Mouse (Mus musculus): ENCODE measurements around the gene Pnpo. TPM values are rescaled to one million over a fixed set of nuclear protein-coding genes. Genes with fewer than 3 reads are reported as not detected.

Gene Pnpo
- total RNA-seq (2017), result 15.6 and 17.3 TPM in 2 replicates

GRCm38 (mm10) chr11:96943746-96944304 is at the start of gene Pnpo:
Pnpo (minus strand) TSS chr11:96943986.
- peak; percentile 94 for ATAC-seq (ENCODE audit: extremely low read depth, insufficient number of reproducible peaks, low FRiP score, poor library complexity, severe bottlenecking)

DNA sequence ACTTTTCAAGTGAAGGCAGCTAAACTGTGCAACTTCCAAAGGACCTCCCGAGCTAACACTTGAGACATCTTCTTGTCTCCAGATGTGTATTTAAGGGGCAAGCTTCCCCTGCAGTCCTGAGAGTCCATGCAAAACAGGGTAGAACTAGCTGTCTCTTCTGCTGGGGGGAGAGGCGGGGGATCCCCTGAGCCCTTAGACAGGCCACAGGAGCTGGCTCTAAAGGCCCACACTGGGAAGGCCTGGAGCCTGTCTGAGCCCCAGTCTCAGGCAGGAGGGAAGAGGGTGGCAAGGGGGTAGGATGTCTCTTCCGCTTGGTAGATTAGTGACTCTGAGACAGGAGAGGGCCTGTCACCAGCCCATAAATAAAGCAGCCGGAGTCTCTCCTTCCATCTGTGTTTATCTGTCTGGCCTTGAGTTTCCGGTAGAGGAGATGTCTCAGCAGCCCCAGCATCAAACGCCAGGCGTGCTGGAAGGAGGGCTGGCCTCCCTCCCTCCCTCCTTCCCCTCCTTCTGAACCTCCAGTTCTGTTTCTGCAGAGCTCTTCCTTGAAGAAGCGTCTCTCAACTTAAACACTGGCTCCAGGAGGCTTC is 49.0 kb upstream of the Pnpo start:
- no peak for ATAC-seq (ENCODE audit: extremely low read depth, insufficient number of reproducible peaks, low FRiP score, poor library complexity, severe bottlenecking)

- ATAC-seq (ENCODE audit: extremely low read depth, insufficient number of reproducible peaks, low FRiP score, poor library complexity, severe bottlenecking), result no peak
Measured at GRCm38 (mm10) chr11:96991501-96991900, 47.7 kb upstream of the Pnpo start.

GRCm38 (mm10) chr11:96987873-96988655 is 44.3 kb upstream of the Pnpo start:
- peak; percentile 86 for ATAC-seq (ENCODE audit: extremely low read depth, insufficient number of reproducible peaks, low FRiP score, poor library complexity, severe bottlenecking)

GRCm38 (mm10) chr11:96986463-96986862 is 42.7 kb upstream of the Pnpo start:
- ATAC-seq (ENCODE audit: extremely low read depth, insufficient number of reproducible peaks, low FRiP score, poor library complexity, severe bottlenecking), result no peak

DNA sequence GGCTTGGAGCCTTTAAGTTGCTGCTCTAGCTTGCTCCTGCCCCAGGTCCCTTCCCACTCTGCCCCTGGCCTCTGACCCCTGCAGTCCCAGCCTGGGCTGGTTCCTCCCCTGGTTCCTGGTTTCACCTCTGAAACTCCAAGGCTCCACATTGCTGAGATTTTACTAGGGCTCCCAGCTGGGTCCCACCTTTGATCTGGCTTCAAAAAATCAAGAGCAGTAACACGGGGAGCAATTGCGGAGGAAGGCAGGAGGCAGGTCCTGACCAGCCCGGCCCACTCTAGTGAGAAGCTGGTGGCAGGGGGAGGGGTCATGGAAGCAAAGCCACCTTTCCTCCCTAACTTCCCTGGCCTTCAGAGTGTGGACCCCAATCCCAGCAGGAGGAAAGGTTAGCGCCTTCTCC is 41.1 kb upstream of the Pnpo start:
- no peak for ATAC-seq (ENCODE audit: extremely low read depth, insufficient number of reproducible peaks, low FRiP score, poor library complexity, severe bottlenecking)

DNA sequence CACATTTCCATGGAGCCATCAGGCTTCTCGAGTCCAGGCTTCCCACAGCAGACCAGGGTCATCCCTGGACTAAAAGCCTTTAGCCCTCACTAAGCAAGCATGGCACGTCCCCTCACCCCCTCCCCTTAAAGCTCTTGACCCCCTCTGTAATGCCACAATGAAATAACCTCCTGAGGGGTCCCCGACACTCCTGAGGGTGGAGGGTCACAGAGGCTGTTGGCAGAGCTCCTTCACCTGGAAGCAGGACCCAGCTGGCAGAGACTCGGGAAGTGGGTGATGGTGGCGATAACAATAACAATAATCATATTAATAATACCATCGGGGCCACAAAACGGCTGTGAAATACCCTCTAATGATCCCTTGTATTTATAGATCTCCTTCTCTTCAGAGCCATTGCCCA is 39.1 kb upstream of the Pnpo start, which contains the start of gene Sp2:
Gene Sp2, minus strand, starts transcription at position 101 of the 400 bp plus-strand sequence.
- no peak for ATAC-seq (ENCODE audit: extremely low read depth, insufficient number of reproducible peaks, low FRiP score, poor library complexity, severe bottlenecking)

GRCm38 (mm10) chr11:96982355-96982754 is 38.6 kb upstream of the Pnpo start:
- ATAC-seq (ENCODE audit: extremely low read depth, insufficient number of reproducible peaks, low FRiP score, poor library complexity, severe bottlenecking), result peak; percentile 50

- ATAC-seq (ENCODE audit: extremely low read depth, insufficient number of reproducible peaks, low FRiP score, poor library complexity, severe bottlenecking), result no peak
Measured at GRCm38 (mm10) chr11:96981461-96981860, 37.7 kb upstream of the Pnpo start.

- ATAC-seq (ENCODE audit: extremely low read depth, insufficient number of reproducible peaks, low FRiP score, poor library complexity, severe bottlenecking), result no peak
Measured at GRCm38 (mm10) chr11:96980021-96980420, 36.2 kb upstream of the Pnpo start.

GRCm38 (mm10) chr11:96979329-96979728 is 35.5 kb upstream of the Pnpo start:
- ATAC-seq (ENCODE audit: extremely low read depth, insufficient number of reproducible peaks, low FRiP score, poor library complexity, severe bottlenecking), result no peak

GRCm38 (mm10) chr11:96978401-96979246 is 34.8 kb upstream of the Pnpo start:
- ATAC-seq (ENCODE audit: extremely low read depth, insufficient number of reproducible peaks, low FRiP score, poor library complexity, severe bottlenecking), result no peak

- ATAC-seq (ENCODE audit: extremely low read depth, insufficient number of reproducible peaks, low FRiP score, poor library complexity, severe bottlenecking), result peak; percentile 87
Measured at GRCm38 (mm10) chr11:96977606-96978400, 34.0 kb upstream of the Pnpo start.

GRCm38 (mm10) chr11:96976911-96977591 is 33.3 kb upstream of the Pnpo start:
- ATAC-seq (ENCODE audit: extremely low read depth, insufficient number of reproducible peaks, low FRiP score, poor library complexity, severe bottlenecking), result peak; percentile 4; the same call in 1 of the 2 replicates

DNA sequence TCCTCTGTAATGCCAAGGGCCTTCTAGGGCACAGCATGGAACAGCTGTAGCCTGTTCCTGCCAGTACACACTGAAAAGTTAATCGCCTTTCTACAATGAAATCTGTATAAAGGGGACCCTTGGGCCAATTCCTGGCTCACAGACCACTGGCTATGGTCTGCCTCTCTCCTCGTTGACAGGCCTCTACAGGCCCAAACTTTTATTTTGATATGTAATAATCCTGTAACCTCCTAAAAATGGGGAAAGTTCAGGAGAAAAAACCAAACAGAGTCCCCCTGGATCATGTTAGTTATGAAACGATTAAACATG is 32.5 kb upstream of the Pnpo start:
- ATAC-seq (ENCODE audit: extremely low read depth, insufficient number of reproducible peaks, low FRiP score, poor library complexity, severe bottlenecking), result no peak

DNA sequence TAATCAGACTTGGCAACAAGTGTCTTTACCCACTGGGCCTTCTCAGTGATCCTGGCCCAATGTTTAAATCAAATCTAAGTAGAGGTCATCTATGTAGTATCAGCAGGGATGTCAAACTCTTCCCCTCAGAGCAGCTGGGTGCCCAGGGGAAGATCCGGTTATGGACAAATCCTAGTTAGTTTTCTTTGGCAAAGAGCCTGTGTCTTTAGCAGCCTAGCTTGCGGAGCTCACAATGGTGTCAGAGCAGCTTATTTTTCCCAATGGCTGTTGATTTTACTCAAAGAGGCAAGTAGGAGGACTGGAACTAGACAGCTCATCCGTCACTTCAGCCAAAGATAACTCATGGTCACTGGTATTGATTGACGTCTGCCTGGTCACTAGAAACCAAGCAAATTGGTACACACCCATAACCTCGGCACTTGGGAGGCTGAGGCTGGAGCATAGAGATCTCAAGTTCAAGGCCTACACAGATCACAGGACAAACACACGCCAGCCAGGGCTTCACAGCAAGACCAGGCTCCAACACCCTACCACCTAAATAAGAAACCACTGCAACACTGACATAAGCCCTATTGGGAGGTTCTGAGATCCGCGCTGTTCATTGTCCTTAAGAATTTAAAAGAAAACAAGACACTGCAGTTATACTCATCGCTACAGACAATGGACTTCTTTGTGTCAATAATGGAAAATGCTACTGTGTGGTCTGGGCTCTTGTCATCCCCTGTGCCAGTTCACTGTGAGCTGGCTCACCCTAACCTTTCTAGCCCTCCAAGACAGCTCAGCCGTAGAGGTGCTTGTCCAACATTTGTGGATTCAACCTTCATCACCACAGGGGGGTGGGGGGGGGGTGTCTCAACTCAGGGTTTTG is 32.0 kb upstream of the Pnpo start:
- no peak for ATAC-seq (ENCODE audit: extremely low read depth, insufficient number of reproducible peaks, low FRiP score, poor library complexity, severe bottlenecking)

DNA sequence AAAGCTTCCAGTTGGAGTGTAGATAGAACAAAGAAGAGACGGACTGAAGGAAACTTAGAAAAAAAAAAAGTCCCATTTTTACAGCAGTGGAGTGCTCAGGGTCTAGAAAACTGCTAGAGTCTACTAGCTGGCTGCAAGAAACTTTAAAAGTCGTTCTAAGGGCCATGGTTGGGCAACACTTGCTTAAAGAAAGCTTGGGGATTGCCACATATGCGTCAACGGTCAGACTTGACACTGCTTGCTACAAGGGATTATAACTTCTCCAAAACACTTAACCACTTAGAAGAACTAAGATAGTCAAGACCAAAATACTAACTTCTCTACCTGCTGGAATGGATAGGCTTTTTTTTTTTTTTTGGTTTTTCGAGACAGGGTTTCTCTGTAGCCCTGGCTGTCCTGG is 31.0 kb upstream of the Pnpo start:
- peak; percentile 15; the same call in 1 of the 2 replicates for ATAC-seq (ENCODE audit: extremely low read depth, insufficient number of reproducible peaks, low FRiP score, poor library complexity, severe bottlenecking)

Measured in neutrophil, adult 5-6 weeks (primary cell).